Mouse (Mus musculus): ENCODE measurements at regions not wholly inside any gene's neighbourhood (a gene's known extent, or its start where the extent isn't known, plus 50 kb on each side); places are given as distances from the start of the nearest gene placed in this dataset.

DNA sequence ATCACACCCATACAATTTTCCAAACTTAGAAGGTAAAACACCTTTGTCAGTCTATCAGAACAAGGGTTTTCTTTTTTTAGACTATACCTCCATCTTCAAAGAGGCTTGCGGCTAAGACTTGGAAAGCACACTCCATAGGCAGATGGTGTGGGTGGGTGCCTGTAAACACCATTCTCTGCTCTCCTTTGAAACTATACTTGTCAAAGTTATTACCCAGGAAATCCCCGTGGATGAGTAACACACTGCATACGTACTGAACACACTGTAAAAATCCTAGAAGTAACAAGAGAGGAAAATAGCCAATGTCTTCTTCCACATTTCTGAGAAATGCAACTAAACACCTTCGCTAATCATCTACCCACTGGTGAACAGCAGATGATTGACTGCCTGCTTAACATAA lies 464.0 kb upstream of the Adam24 start:
- H3K4me2 ChIP-seq (replicated peaks; ENCODE audit: low read depth), result no peak overlapping the region
- no peaks in the 10 kb centered on the region for H3K36me3 ChIP-seq (ENCODE audit: control insufficient read depth, insufficient read depth)
- H3K27me3 ChIP-seq (replicated peaks; ENCODE audit: control insufficient read depth, insufficient read depth, low read length), result no peaks in the 10 kb centered on the region
- H3K9me3 ChIP-seq (ENCODE audit: control insufficient read depth), result no peaks in the 10 kb centered on the region
- no peak overlapping the region for H3K9ac ChIP-seq (ENCODE audit: low read depth, low read length)
- no peak for TF ChIP-seq CTCF (IDR thresholded peaks at IDR 0.05; ENCODE audit: low read depth)
- 84% methylated on average over 4 of the region's 4 CpGs for WGBS
- no peaks in the 10 kb centered on the region for H3K4me1 ChIP-seq (replicated peaks; ENCODE audit: control insufficient read depth, insufficient read depth, low read length)
- ATAC-seq, result no peak
- H3K4me3 ChIP-seq (ENCODE audit: low read depth, low read length), result no peak overlapping the region
- no peak overlapping the region for H3K27ac ChIP-seq (ENCODE audit: low read depth, low read length)

DNA sequence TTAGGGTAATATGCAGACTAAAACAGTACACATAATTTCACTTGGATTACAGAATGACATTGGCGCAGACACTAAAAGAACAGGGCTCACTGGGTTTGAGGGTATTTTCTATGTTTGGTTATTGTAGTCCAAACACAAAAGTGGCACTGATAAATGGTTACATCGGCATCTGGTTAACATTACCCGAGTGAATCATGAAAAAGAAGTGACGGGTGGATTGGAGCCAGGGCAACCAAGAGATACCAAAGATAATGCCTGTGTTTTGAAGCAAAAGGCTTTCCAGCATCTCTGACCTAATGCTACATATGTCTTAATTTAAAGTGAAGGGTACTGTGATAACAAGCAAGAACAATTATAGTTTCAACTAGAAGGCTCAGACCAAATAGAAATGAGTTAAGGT lies 451.4 kb upstream of the Adam24 start:
- no peak overlapping the region for H3K9ac ChIP-seq (ENCODE audit: low read depth, low read length)
- WGBS, result 42% methylated on average over 4 of the region's 4 CpGs

DNA sequence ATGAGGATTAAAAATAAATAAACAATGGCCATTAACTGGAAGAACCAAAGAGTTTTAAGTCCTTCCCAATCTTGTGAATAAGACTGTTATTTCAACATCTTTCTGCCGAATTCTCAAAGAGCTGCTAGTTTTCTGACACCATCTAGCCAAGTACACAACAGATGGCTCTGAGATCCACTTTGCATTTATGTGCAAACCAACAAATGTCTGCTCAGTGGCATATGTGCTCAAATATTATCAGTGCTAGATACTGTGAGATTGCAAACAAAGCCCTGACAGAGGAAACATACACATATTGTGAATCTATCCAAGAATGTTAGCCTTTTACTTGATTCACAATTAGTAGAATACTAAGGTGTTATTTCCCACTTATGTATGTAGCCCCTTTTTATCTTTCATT lies 447.6 kb upstream of the Adam24 start:
- ATAC-seq, result no peak
- no peaks in the 10 kb centered on the region for H3K36me3 ChIP-seq (ENCODE audit: control insufficient read depth, insufficient read depth)
- H3K4me3 ChIP-seq (ENCODE audit: low read depth, low read length), result no peak overlapping the region
- no peaks in the 10 kb centered on the region for H3K27me3 ChIP-seq (replicated peaks; ENCODE audit: control insufficient read depth, insufficient read depth, low read length)
- H3K4me1 ChIP-seq (replicated peaks; ENCODE audit: control insufficient read depth, insufficient read depth, low read length), result no peaks in the 10 kb centered on the region
- no peak for TF ChIP-seq CTCF (IDR thresholded peaks at IDR 0.05; ENCODE audit: low read depth)
- H3K27ac ChIP-seq (ENCODE audit: low read depth, low read length), result no peak overlapping the region
- 71% methylated on average over 1 of the region's 1 CpGs for WGBS
- no peaks in the 10 kb centered on the region for H3K9me3 ChIP-seq (ENCODE audit: control insufficient read depth)
- no peak overlapping the region for H3K9ac ChIP-seq (ENCODE audit: low read depth, low read length)
- H3K4me2 ChIP-seq (replicated peaks; ENCODE audit: low read depth), result no peak overlapping the region

More for the DNA sequence above, 451.4 kb upstream of the Adam24 start:
- Histone ChIP-seq H3K4me3 (ENCODE audit: low read depth, low read length) (no peak overlapping the region), H3K9me3 (ENCODE audit: control insufficient read depth) (no peaks in the 10 kb centered on the region), H3K36me3 (ENCODE audit: control insufficient read depth, insufficient read depth) (no peaks in the 10 kb centered on the region), H3K27me3 (replicated peaks; ENCODE audit: control insufficient read depth, insufficient read depth, low read length) (no peaks in the 10 kb centered on the region), H3K27ac (ENCODE audit: low read depth, low read length) (no peak overlapping the region), H3K4me1 (replicated peaks; ENCODE audit: control insufficient read depth, insufficient read depth, low read length) (no peaks in the 10 kb centered on the region), H3K4me2 (replicated peaks; ENCODE audit: low read depth) (no peak overlapping the region)
- no peak for ATAC-seq
- no peak for TF ChIP-seq CTCF (IDR thresholded peaks at IDR 0.05; ENCODE audit: low read depth)

Measured in intestine, postnatal 0 days (tissue).